Mouse (Mus musculus) embryo, embryonic 10 days (tissue): ENCODE results near the gene Galnt4.

Experiments used
- DNase-seq: peaks from one replicate; pipeline ENCODE4 v3.0.0-alpha.2; 2015; ENCODE audit warnings: low spot score

Gene Galnt4

DNA sequence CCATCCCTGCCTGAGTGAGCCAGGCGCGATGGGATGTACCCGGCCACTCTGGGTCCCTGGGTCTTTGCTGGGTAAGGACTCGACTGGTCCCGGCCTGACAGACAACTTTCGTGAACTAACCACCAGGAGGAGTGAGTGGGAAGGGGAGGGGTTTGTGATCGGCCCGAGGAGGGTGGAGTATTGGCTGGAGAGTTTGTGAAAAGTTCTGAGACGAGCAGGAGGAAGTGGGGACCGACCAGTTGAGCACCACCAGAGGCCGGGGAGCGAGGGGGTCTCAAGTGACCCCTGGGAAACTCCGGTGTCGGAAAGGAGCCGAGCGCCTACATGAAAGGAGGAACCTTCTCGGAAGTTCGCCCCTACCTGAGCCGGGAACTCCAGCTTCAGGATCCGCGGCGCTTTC lies at the start of gene Galnt4:
TSS of gene Galnt4 (plus strand) at position 196 of the 400 bp plus-strand sequence.
- peak; percentile 87 for DNase-seq

DNA sequence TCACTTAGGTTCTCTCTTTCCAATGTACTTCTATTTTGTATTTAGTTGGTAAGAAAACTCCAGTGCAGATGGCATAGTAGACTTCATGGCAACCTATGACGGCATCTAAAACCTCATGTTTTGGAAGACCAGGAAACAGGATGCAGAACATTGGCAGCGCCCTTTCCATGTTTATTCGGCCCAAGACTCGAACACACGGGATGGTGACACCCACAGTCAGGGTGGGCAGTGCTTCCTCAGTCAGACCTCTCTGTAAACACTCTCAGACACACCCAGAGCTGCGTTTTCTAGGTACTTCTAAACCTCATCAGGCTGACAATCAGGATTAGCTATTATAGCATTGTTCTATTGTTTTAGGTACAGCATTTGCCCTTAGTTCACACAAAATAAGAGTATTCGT lies 47.4 kb upstream of the Galnt4 start:
- DNase-seq, result no peak

DNA sequence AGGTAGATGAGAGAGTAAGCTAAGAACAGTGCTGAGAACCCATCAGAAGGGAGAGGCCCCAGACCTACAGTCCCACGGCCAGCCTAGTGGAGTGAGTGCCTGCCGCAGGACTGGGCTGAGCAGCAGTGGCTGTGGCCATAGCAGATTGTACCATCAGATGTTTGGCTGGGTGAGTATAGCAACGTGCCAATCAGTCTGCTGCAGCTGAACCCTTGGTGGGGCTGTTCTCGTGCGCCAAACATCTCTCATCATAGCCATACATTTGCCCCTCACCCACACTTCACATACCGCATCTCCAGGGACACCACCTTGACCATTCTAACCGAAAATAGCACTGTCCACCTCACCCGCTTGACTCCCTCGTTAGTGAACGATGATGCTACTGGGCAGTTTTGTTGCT lies 46.5 kb upstream of the Galnt4 start:
- no peak for DNase-seq

DNA sequence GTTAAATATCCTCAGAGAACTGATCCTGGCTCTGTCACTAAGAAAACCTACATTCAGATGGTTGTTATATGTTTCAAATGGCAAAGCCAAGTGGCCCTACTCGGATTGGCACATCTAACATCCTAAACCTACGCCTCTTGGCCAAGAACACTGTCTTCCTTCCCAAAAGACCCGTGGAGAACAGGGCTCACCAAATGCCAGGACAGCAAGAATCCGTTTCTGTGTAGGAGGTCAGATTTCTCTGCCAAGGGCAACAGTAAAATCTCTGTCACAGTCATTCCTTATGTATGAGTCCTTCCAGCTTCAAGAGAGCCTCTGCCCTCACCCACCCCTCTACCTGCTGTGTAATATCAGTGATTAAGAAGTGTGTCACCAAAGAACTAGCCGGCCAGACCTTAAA lies 45.4 kb upstream of the Galnt4 start:
- no peak for DNase-seq

DNA sequence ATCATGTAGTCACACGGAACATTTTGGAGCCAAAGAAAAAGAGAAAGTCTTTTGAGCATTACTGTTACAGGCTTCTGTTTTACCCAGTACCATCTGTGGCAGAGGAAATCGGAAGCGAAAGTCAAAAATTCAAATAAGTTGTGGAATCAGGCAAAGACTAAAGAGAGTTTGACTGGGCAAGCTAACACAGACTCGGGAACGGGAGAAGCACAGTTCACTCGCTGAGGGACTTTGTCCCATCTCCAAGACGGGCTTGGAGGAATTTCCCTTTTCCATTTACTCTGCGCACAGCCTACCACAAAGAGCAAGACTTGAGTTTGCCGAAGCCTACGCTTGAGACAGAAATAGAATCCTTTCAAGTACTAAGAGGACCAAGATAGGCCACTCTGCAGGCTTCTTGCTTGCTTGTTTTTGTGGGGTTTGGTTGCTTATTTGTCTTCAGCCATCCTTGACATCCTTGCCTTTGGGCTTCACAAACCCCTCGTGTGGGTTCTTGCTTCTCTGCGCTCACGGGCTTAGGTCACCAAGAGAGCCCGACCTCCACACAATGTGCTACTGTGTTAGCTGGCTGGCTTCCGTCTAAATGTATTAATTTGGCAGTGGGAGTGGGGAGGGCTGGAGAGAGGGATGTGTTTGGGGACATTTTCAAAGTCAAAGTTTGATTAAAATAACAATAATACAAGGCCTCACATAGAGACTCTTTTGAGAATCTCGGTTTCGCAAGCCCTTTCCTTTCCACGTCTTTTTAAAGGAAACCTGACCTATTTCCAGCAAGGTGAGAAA lies 31.7 kb upstream of the Galnt4 start:
- DNase-seq, result no peak

DNA sequence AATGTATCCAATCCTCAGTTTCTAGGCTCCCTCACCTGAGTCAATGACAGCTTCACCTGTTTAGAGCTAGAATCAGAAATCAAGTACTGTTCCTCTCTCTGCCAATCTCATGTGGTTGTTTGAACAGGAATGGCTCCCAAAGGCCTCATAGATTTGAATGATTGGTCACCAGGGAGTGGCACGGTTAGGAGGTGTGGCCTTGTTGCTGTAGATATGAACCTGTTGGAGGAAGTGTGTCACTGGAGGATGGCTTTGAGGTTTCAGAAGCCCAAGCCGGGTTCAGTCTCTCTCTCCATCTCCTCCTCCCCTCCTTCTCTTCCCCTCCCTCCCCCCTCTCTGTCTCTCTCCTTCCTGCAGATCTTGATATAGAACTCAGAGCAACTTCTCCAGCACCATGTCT lies 29.3 kb upstream of the Galnt4 start:
- no peak for DNase-seq

DNA sequence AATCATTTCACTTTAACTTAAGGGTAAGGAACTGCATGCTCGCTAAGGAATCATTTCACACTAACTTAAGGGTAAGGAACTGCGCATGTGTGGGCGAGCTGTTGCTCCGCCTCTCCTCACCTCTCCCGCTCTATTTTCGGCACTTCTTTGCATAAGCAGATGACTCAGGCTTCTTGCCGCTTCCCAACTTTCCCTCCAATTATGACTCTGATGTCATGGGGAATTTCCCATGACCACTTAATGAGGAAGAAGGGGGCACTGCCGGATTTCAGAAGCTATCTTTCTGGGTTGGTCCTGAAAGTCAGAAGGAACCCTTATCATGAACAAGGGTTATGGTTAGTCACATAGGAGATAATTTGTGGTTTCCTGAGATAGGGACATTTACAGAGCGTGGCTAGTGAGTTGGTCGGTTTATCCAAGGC lies 26.4 kb upstream of the Galnt4 start:
- no peak for DNase-seq

DNA sequence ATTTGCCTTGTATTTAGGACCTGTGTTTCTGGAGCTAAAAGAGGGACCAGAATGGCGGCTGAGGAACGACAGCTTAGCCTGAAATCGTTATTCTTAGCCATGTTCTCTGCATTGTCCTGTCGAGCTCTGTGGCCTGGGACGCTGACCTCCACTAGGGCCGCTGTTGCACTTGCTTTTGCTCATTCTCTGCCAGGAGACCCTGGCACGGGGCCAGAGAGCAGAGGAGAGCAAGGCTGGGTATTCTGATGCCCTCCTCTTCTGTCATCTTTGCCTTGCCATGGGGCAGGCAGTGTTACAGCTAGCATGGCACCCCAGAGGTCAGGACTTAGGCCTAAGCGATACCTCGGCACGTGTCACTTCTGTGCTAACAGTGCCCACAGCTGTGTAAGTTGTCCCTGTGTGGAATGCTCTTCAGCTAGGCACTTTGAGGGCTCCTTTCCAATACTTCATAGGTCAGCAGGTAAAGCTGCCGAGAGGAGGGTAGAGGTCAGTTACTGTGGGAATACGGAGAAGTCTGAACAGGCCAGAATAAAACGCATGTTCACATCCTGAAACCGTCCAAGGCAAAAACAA lies 24.4 kb upstream of the Galnt4 start:
- no peak for DNase-seq

DNA sequence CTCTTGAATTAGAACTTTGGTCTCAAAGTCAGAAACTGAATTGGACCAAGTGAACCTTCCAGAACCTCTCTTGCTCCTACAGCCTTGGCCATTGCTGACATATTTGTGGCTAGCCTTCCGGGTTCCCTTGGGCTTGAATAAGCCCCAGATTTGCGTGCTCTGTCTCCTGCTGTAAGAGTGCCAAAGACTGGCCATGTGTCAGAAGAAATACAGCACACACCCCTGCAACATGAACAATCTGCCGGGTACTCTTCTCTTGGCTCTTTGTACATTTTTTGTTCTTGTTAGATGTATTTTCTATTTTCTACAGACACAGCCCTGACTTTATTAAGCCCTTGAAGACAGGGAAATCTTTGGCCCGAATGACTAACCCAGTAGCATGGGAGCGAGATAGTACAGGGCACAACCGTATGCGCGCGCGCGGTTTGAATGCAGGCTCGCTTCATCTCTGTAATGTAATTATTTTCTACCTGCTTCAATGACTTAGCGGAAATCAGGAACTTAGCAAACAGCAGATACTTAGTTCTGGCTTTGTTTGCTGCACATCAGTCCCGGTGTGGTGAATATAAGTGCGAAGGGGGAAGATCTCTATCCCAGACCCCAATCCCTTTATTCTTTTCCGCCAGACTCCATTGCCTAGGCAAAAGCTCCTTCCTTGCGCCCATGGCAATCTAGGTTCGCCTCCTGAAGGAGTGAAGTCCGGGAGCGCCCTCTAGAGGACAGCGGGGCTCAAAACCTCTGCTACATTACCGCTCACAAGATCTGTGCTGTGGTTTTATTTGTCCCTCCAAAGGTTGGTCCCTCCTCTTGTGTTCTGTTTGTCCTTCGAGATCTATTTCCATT lies 23.3 kb upstream of the Galnt4 start:
- peak; percentile 92 for DNase-seq

DNA sequence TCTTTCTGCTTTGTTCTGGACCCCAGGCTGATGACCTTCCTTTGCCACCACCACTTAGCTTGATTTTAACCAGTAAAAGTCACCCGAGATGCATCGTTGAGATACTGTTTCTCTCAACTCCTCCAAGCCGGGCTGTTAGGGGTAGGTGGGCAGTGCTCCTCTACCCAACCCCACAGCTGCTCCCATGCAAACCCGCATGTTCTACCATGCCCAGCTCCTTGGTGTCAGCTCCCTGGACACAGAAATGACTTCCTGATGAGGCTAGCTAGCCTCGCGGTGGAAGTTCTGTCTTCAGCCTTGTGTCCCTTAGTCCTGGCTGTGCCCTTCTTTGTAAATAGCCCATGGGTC lies 22.7 kb upstream of the Galnt4 start:
- DNase-seq, result no peak

DNA sequence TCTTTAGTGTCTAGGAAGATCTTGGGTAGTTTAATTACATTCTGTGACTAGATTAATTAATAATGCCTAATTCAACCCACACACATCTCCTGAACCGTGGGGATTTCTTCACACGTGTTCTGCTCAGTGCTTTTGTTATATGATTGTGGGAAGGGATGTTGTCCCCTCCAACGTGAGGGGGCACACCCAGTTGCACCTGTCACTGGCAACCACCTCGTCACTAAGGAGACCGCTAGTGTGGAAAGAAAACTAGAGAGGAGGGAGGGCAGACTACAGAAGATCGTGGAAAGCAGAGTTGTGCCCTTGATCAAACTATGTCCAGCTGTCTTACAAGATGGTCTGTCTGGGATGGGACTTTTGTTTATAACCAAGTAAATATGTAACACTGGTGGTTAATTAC lies 21.9 kb upstream of the Galnt4 start:
- DNase-seq, result no peak

DNA sequence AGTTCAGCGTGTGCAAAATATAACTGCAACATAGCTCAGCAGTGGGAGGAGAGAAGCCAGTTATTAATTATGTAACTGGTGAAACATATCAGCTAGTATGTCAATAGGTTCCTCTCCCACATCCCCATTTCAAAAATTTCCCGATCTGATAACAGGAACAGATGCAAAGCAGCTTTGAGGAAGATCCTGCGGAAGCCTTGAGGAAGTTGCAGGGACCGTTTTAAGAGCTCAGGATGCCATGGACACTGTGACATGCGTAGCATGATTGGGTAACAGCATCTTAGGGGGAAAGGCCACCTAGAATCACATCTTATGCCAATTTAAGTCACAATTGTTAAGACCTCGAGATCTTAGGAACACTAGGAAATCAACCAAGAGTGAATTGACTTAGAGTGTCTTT lies 18.1 kb upstream of the Galnt4 start:
- DNase-seq, result no peak

DNA sequence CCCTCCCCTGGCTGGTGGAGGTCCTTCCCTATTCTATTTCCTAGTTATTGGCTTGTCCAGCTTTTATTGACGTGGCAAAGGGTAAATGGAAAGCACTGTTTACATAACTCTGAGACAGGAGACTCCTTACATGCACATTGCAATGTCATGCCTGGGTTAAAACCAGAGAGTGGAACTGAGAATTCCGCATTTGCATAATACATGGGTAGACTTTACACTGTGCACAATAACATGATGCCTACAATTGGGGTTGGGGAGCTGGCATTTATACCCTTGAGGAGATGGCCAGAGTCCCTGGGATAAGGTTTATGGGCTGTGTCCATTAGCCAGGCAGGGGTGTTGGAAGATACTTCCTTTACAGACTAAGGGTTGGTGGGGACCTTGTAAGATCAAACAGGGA lies 14.6 kb upstream of the Galnt4 start:
- DNase-seq, result no peak

DNA sequence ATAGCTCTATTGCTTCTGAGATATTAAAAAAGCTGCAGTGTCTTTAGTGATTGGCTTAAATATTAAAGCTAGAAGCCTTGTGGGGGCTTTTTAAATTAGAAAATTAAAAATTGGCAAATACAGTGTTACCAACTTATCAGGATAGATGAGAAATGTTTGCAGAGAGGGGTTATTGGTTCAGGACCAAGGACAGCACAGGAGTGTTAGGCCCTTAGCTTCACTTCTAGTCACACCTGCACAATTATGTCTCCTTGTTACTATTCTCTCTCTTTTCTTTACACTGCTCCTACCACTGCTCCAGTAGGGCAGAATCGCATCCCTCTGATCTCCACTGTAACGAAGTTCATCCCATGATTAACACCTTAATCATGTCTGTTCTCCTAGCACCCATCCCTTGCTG lies 12.8 kb upstream of the Galnt4 start:
- peak; percentile 61 for DNase-seq

DNA sequence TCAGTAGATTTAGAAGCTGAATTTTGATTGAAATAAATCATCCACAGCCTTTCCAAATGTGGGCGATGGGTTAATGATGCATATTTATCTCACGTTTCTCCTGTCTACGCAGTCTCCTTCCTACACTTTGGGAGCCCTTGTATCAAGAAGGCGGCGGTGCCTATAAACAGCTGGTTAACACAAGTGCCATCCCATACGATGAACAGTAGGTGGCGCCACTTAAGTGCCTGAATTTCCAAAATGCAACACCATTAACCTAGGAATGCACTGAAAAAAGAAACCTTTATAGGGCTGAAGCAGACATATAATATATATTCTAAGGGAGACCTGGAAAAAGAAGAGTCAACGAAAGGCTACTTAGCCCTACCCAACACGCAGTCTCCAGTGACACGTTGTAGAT lies 10.6 kb upstream of the Galnt4 start:
- DNase-seq, result peak; percentile 62

DNA sequence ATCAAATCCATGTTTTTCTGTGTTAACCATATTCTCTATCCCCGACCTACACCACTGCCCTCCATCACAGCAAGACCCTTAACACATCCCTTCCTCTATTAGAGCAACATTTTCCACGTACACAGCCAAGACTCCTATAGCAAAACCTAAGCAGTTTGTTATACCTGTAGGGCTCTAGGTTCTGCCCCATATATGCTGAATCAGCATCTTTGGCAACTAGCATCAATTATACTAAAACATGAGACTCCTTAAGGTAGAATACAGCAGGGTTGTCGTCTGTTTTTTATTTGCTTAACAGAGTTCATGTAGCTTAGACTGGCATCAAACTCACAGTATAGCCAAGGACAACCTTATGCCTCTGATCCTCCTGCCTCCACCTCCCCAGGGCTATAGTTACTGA lies 2.4 kb upstream of the Galnt4 start:
- DNase-seq, result no peak

DNA sequence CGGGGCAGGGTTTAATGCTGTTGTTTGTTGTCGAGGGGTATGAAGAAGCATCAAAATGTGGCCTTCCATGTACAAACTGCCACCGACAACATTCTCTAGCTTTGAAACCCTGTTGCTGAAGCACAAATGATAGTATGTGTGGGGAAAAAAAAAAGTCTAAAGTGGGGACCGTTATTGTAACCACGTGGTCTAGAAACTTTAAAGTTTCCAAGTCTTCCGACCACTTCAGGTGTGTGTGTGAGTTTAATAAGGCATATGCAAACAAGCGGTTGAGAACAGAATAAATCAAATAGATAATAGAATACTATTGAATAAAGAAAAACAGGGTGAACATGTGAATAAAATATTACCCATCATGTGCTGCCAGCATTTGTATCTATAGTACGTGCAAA lies 1.7 kb upstream of the Galnt4 start:
- DNase-seq, result no peak

DNA sequence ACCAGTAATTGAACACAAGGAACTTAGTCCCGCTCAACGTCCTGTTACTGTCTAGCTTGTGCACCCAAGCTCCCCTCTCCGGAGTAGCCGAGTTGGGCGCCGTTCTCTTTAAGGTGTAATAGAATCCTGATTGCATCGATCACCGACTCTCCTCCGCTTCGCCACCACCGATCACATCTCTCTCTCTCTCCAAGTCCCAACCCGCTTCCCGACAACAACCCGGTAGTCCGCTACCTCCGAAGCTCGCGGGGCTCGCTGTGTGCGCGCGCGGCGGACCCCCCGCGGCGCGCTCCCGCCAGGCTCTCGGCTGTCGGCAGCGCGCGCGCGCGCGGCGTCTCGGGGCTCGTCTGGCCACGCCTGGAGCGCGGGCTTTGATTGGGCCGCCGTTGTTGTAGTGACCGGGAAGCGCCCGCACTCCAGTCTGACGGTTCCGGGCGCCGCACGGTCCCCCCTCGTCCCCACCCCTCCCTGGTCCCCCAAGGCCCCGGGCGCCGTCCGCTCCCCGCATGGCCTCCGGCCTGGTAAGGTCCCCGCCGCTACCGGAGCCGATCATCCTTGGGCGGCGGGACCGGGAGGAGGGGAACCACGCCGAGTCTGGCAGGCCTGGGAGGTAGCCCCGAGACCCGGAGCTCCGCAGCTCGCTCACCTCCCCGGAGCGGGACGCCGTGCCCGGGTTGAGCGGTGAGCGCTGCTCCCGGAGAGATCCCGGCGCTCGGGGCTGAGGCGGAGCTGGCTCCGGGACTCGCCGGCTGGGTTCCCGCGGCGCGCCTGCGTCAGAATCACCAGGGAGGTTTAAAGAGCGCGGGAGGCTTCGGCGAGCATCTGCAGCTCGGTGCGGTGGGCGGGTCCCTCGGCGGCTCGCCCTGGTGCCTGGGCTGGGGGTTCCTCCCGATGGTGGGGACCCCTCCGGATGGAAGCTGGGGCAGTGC lies 992 bp upstream of the Galnt4 start, which contains the start of gene Poc1b:
TSS of gene Poc1b (plus strand) at position 334 of the 929 bp plus-strand sequence.
- DNase-seq, result peak; percentile 88

DNA sequence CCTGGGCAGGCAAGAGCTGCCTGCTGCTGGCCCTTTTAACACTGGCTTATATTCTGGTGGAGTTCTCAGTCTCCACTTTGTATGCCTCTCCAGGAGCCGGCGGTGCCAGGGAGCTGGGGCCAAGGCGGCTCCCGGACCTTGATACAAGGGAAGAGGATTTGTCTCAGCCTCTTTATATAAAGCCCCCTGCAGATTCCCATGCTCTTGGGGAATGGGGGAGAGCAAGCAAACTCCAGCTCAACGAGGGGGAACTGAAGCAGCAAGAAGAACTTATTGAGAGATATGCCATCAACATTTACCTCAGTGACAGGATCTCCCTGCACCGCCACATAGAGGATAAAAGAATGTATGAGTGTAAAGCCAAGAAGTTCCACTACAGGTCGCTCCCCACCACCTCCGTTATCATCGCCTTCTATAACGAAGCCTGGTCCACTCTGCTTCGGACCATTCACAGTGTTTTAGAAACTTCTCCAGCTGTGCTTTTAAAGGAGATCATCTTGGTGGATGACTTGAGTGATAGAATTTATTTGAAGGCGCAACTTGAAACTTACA lies 548 bp downstream of the Galnt4 start:
- DNase-seq, result no peak

DNA sequence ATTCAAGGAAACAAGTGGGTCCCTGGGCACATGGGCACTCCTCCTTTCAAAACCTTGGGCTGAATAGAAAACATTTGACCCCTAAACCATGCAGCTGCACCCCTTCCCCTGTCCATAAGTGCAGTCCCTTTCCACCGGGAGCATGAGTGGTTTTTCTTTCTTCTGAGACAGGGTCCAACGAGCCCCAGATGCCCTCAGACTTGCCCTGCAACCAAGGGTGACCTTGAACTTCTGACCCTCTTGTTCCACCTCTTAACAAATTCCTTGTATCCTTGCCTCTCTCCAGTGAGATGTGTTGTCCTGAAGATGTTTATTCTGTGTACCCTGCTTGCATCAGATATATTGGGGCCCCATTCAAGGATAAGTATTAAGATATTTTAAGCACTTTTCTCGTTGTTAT lies 5.6 kb downstream of the Galnt4 start:
- DNase-seq, result no peak

DNA sequence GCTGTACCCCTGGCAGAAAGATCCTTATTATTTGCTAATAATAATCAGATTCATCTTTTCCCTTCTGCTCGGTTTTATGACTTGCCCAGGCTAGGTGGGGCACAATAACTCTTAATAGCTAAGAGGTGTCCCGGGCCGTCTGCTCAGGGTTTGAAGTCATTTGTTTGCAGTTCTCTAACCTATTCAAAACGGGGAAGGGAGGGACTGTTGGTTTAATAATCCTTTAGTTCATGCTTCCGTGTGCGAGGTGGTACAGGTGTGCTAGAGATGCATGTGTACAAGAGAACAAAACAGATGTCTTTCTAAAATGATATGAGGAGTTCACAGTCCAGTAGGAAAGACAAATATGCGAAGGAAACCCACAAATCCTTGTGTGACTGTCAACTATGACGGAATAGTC lies 6.3 kb downstream of the Galnt4 start:
- DNase-seq, result no peak
